Mouse (Mus musculus) olfactory bulb, adult 2 months (tissue): Measurements from ENCODE around the gene Ppp2r5c. TPM values are rescaled to one million over a fixed set of nuclear protein-coding genes. Genes with fewer than 3 reads are reported as not detected.

Experiments
- H3K27ac ChIP-seq: fragments of 200-500 bp; 2 replicates; pipeline ENCODE4 v1.5.1; 2012; ENCODE audit warnings: low read depth, low read length; ENCODE audit not compliant: insufficient read depth
- H3K4me1 ChIP-seq: fragments of 200-500 bp; 2 replicates; pipeline ENCODE4 v1.6.1; 2012; ENCODE audit warnings: low read length; ENCODE audit not compliant: control insufficient read depth, insufficient read depth
- H3K4me3 ChIP-seq: fragments of 200-500 bp; 2 replicates; pipeline ENCODE4 v1.5.1; 2012; ENCODE audit warnings: mild to moderate bottlenecking, low read depth, low read length, moderate library complexity; ENCODE audit not compliant: insufficient read depth
- CTCF ChIP-seq: fragments of 200-500 bp; IDR thresholded peaks from 2 replicates; pipeline ENCODE4 v1.5.1; 2012; ENCODE audit warnings: low read depth, mild to moderate bottlenecking, low read length, moderate library complexity; ENCODE audit not compliant: insufficient read depth
- POLR2A ChIP-seq: fragments of 200-500 bp; IDR thresholded peaks from 2 replicates; pipeline ENCODE4 v1.6.1; 2012; ENCODE audit warnings: mild to moderate bottlenecking, low read depth, low read length, moderate library complexity; ENCODE audit not compliant: insufficient read depth
- WGBS: fragments of 180-500 bp; shearing (Covaris S2); methylation state at CpG from one replicate; pipeline ENCODE4 v1.1.7; 2018; 5-methylcytosine and 5-hydroxymethylcytosine counted together
- polyA plus RNA-seq: library from polyadenylated mRNA; stranded (reverse); fragments of >200 nt; gene quantifications from 2 replicates; pipeline ENCODE4 v1.2.4, GENCODE M21; 2012; ENCODE audit warnings: low replicate concordance; ENCODE audit not compliant: missing spikeins, insufficient read depth, insufficient read length

The Ppp2r5c gene
- polyA plus RNA-seq, 1 experiment = not detected

- no peak for TF ChIP-seq POLR2A
- TF ChIP-seq CTCF = no peak
- H3K4me3 ChIP-seq = no peak overlapping the region
- H3K27ac ChIP-seq = no peak overlapping the region
- H3K4me1 ChIP-seq = peaks cover 57% of the 10 kb centered on the region
- 96% methylated on average over 8 of the region's 8 CpGs for WGBS
Observed at GRCm38 (mm10) chr12:110500095-110500494, 53.2 kb downstream of the Ppp2r5c start.

GRCm38 (mm10) chr12:110503406-110504144 lies 56.7 kb downstream of the Ppp2r5c start:
- Histone ChIP-seq H3K27ac (no peak overlapping the region), H3K4me3 (no peak overlapping the region), H3K4me1 (peaks cover 51% of the 10 kb centered on the region)
- TF ChIP-seq POLR2A = no peak
- no peak for TF ChIP-seq CTCF
- 64% methylated on average over 8 of the region's 8 CpGs for WGBS

- Histone ChIP-seq H3K4me3 (no peak overlapping the region), H3K27ac (no peak overlapping the region), H3K4me1 (peaks cover 51% of the 10 kb centered on the region)
- 76% methylated on average over 9 of the region's 9 CpGs for WGBS
- TF ChIP-seq CTCF (no peak), POLR2A (no peak)
Observed at GRCm38 (mm10) chr12:110504145-110504490, 57.2 kb downstream of the Ppp2r5c start.

- TF ChIP-seq POLR2A = no peak
- no peak for TF ChIP-seq CTCF
- no peak overlapping the region for H3K4me3 ChIP-seq
- H3K27ac ChIP-seq = no peak overlapping the region
- H3K4me1 ChIP-seq = peaks cover 50% of the 10 kb centered on the region
- WGBS = 24% methylated on average over 3 of the region's 3 CpGs
Observed at GRCm38 (mm10) chr12:110504793-110505192, 57.9 kb downstream of the Ppp2r5c start.

- Histone ChIP-seq H3K27ac (no peak overlapping the region), H3K4me3 (no peak overlapping the region), H3K4me1 (peaks cover 44% of the 10 kb centered on the region)
- 68% methylated on average over 5 of the region's 5 CpGs for WGBS
- no peak for TF ChIP-seq POLR2A
- no peak for TF ChIP-seq CTCF
Observed at GRCm38 (mm10) chr12:110506046-110506445, 59.1 kb downstream of the Ppp2r5c start.

GRCm38 (mm10) chr12:110507714-110508297 lies 60.9 kb downstream of the Ppp2r5c start:
- H3K27ac ChIP-seq = no peak overlapping the region
- WGBS = 54% methylated on average over 9 of the region's 9 CpGs
- no peak for TF ChIP-seq CTCF
- TF ChIP-seq POLR2A = no peak
- H3K4me1 ChIP-seq = peaks cover 41% of the 10 kb centered on the region
- H3K4me3 ChIP-seq = no peak overlapping the region

- WGBS = 77% methylated on average over 5 of the region's 5 CpGs
- no peak overlapping the region; the same call in 1 of the 2 replicates for H3K27ac ChIP-seq
- no peak for TF ChIP-seq POLR2A
- TF ChIP-seq CTCF = no peak
- no peak overlapping the region for H3K4me3 ChIP-seq
- peaks cover 40% of the 10 kb centered on the region for H3K4me1 ChIP-seq
Observed at GRCm38 (mm10) chr12:110508680-110509079, 61.8 kb downstream of the Ppp2r5c start.

- no peak overlapping the region for H3K27ac ChIP-seq
- H3K4me3 ChIP-seq = no peak overlapping the region
- peaks cover 36% of the 10 kb centered on the region for H3K4me1 ChIP-seq
Observed at GRCm38 (mm10) chr12:110510171-110510871, 63.4 kb downstream of the Ppp2r5c start.

GRCm38 (mm10) chr12:110511201-110511600 lies 64.3 kb downstream of the Ppp2r5c start:
- TF ChIP-seq CTCF (no peak), POLR2A (no peak)
- WGBS = 58% methylated on average over 12 of the region's 12 CpGs
- Histone ChIP-seq H3K4me1 (peaks cover 35% of the 10 kb centered on the region), H3K4me3 (no peak overlapping the region), H3K27ac (no peak overlapping the region)

More at GRCm38 (mm10) chr12:110510171-110510871, 63.4 kb downstream of the Ppp2r5c start:
- TF ChIP-seq POLR2A = no peak
- no peak for TF ChIP-seq CTCF
- WGBS = 54% methylated on average over 9 of the region's 9 CpGs
